Mouse (Mus musculus) CH12.LX (cell line): ENCODE results near the gene C8b. TPM values are rescaled to one million over a fixed set of nuclear protein-coding genes. Genes with fewer than 3 reads are reported as not detected.

Experiments used
- DNase-seq: peaks from one replicate; pipeline ENCODE4 v3.0.0-alpha.2; 2013; ENCODE audit errors: extremely low read depth
- H3K27ac ChIP-seq: 2 replicates; pipeline ENCODE4 v1.5.1; 2012; ENCODE audit warnings: low read depth, mild to moderate bottlenecking, control low read depth, moderate library complexity; ENCODE audit not compliant: insufficient read depth
- H3K27me3 ChIP-seq: replicated peaks from 2 replicates; pipeline ENCODE3; 2012; ENCODE audit warnings: inconsistent platforms
- H3K36me3 ChIP-seq, 2 experiments: replicated peaks in 1 of 2; 2 replicates each; pipeline versions ENCODE3 to v1.6.1; 2012; ENCODE audit warnings: inconsistent platforms in 1 of 2, low read length in 1 of 2, mild to moderate bottlenecking in 1 of 2, mixed read lengths in 1 of 2, moderate library complexity in 1 of 2; ENCODE audit not compliant: control insufficient read depth in 1 of 2, insufficient read depth in 1 of 2
- H3K4me1 ChIP-seq, 2 experiments: 2 replicates each; pipeline ENCODE4 v1.6.1; 2012; ENCODE audit warnings: inconsistent platforms in 1 of 2, moderate library complexity in 1 of 2; ENCODE audit not compliant: insufficient read depth in 2 of 2, control insufficient read depth in 1 of 2
- H3K4me2 ChIP-seq: 2 replicates; pipeline ENCODE4 v1.6.1; 2012; ENCODE audit warnings: low read depth, mild to moderate bottlenecking, control low read depth; ENCODE audit not compliant: poor library complexity, insufficient read depth, severe bottlenecking
- H3K4me3 ChIP-seq, 3 experiments: fragments of 150-350 bp in 1 of 3; sonication (generic) in 1 of 3; replicated peaks in 1 of 3; 2 replicates each; pipeline versions ENCODE3 to v1.5.1; 2011 to 2012; ENCODE audit warnings: low read depth in 2 of 3, low read length in 2 of 3, mild to moderate bottlenecking in 2 of 3, moderate library complexity in 2 of 3, control low read depth in 1 of 3, improper control_type of control experiment in 1 of 3, inconsistent platforms in 1 of 3, mixed read lengths in 1 of 3; ENCODE audit not compliant: poor library complexity in 1 of 3
- H3K79me2 ChIP-seq: replicated peaks from 2 replicates; pipeline ENCODE4 v1.6.1; 2012; ENCODE audit warnings: mild to moderate bottlenecking, moderate library complexity; ENCODE audit not compliant: control insufficient read depth, poor library complexity, insufficient read depth, severe bottlenecking; ENCODE audit errors: extremely low read depth
- H3K9ac ChIP-seq: 2 replicates; pipeline ENCODE4 v1.6.1; 2012; ENCODE audit warnings: low read depth, mild to moderate bottlenecking, control low read depth, moderate library complexity; ENCODE audit not compliant: insufficient read depth
- H3K9me3 ChIP-seq: replicated peaks from 2 replicates; pipeline ENCODE3; 2012; ENCODE audit warnings: low read length, inconsistent platforms, mixed read lengths
- BHLHE40 ChIP-seq: IDR thresholded peaks from 2 replicates; pipeline ENCODE4 v1.6.1; 2011; ENCODE audit warnings: mild to moderate bottlenecking, low read depth, low read length, improper control_type of control experiment
- E2F4 ChIP-seq: IDR thresholded peaks from 2 replicates; pipeline ENCODE4 v1.6.1; 2011; ENCODE audit warnings: low read depth, low read length, improper control_type of control experiment; ENCODE audit not compliant: insufficient replicate concordance
- ETS1 ChIP-seq: conservative IDR thresholded peaks from 2 replicates; pipeline ENCODE4 v1.6.1; 2012; ENCODE audit warnings: low read depth, mild to moderate bottlenecking, inconsistent platforms, low read length, improper control_type of control experiment, moderate library complexity
- HCFC1 ChIP-seq: IDR thresholded peaks from 2 replicates; pipeline ENCODE4 v1.6.1; 2012; ENCODE audit warnings: low read depth, mild to moderate bottlenecking, inconsistent platforms, low read length, improper control_type of control experiment
- IRF4 ChIP-seq: IDR thresholded peaks from 2 replicates; pipeline ENCODE4 v1.6.1; 2014; ENCODE audit warnings: low read depth, mild to moderate bottlenecking, inconsistent platforms, low read length, improper control_type of control experiment
- JUN ChIP-seq: IDR thresholded peaks from 2 replicates; pipeline ENCODE4 v1.6.1; 2011; ENCODE audit warnings: low read depth, mild to moderate bottlenecking, low read length, improper control_type of control experiment, moderate library complexity; ENCODE audit not compliant: insufficient read depth
- JUND ChIP-seq: conservative IDR thresholded peaks from 2 replicates; pipeline ENCODE4 v1.6.1; 2011; ENCODE audit warnings: low read depth, low read length, improper control_type of control experiment
- MAZ ChIP-seq: IDR thresholded peaks from 2 replicates; pipeline ENCODE4 v1.6.1; 2012; ENCODE audit warnings: low read depth, mild to moderate bottlenecking, inconsistent platforms, low read length, improper control_type of control experiment, moderate library complexity
- MEF2A ChIP-seq: IDR thresholded peaks from 2 replicates; pipeline ENCODE4 v1.6.1; 2014; ENCODE audit warnings: low read depth, mild to moderate bottlenecking, inconsistent platforms, low read length, improper control_type of control experiment, borderline replicate concordance
- MXI1 ChIP-seq: IDR thresholded peaks from 2 replicates; pipeline ENCODE4 v1.6.1; 2011; ENCODE audit warnings: mild to moderate bottlenecking, low read depth, low read length, improper control_type of control experiment
- RCOR1 ChIP-seq: conservative IDR thresholded peaks from 2 replicates; pipeline ENCODE4 v1.6.1; 2012; ENCODE audit warnings: low read depth, mild to moderate bottlenecking, inconsistent platforms, low read length, improper control_type of control experiment
- SIN3A ChIP-seq: IDR thresholded peaks from 2 replicates; pipeline ENCODE4 v1.6.1; 2012; ENCODE audit warnings: low read length, improper control_type of control experiment, inconsistent platforms
- TBP ChIP-seq: conservative IDR thresholded peaks from 2 replicates; pipeline ENCODE4 v1.6.1; 2011; ENCODE audit warnings: low read depth, low read length, improper control_type of control experiment
- USF1 ChIP-seq: IDR thresholded peaks from 2 replicates; pipeline ENCODE4 v1.6.1; 2014; ENCODE audit warnings: low read depth, mild to moderate bottlenecking, inconsistent platforms, low read length, improper control_type of control experiment
- USF2 ChIP-seq: conservative IDR thresholded peaks from 2 replicates; pipeline ENCODE4 v1.6.1; 2011; ENCODE audit warnings: low read depth, low read length, improper control_type of control experiment
- ZC3H11A ChIP-seq: IDR thresholded peaks from 2 replicates; pipeline ENCODE4 v1.6.1; 2012; ENCODE audit warnings: low read depth, mild to moderate bottlenecking, inconsistent platforms, low read length, improper control_type of control experiment
- ZKSCAN1 ChIP-seq: IDR thresholded peaks from 2 replicates; pipeline ENCODE4 v1.6.1; 2012; ENCODE audit warnings: low read depth, inconsistent platforms, low read length, improper control_type of control experiment, borderline replicate concordance
- ZMIZ1 ChIP-seq: IDR thresholded peaks from 2 replicates; pipeline ENCODE4 v1.6.1; 2012; ENCODE audit warnings: low read depth, mild to moderate bottlenecking, inconsistent platforms, low read length, improper control_type of control experiment
- dilution Hi-C: fragments of 300-500 bp; cut with MboI; formaldehyde crosslinking; loops from 2 replicates; pipeline ENCODE4 v1.14.3; 2020; ENCODE audit warnings: low sequenced_read_pairs; ENCODE audit not compliant: extremely low pct_unique_long_range_greater_than_20kb, extremely low pct_ligation_motif_present
- in situ Hi-C: fragments of 300-500 bp; cut with MboI; formaldehyde crosslinking; loops from 3 replicates; pipeline ENCODE4 v1.14.3; 2019; ENCODE audit warnings: low sequenced_read_pairs, low pct_ligation_motif_present, low pct_unique_long_range_greater_than_20kb, mixed read lengths
- polyA plus RNA-seq: library from polyadenylated mRNA; unstranded; fragments of >175 nt; gene quantifications from 2 replicates; pipeline ENCODE4 v1.2.1, GENCODE M21; 2012; ENCODE audit warnings: low read depth; ENCODE audit not compliant: insufficient read length
- total RNA-seq, 2 experiments: library from RNA; depleted of rRNA; stranded (reverse); fragments of 300-350 nt in 1 of 2; fragments of >200 nt in 1 of 2; gene quantifications; 2 replicates each; pipeline ENCODE4 v1.2.3; 2012 to 2014

C8b gene
- total and polyA plus RNA-seq, 3 experiments, result 0.13 to 0.23 TPM; not detected in 1

GRCm38 (mm10) chr4:104718973-104719795 is 46.9 kb upstream of the C8b start:
- H3K9me3 ChIP-seq, result peaks cover 40% of the 10 kb centered on the region

GRCm38 (mm10) chr4:104723527-104724045 is 42.5 kb upstream of the C8b start:
- H3K9me3 ChIP-seq, result peaks cover 38% of the 10 kb centered on the region
- in situ Hi-C loops, result no loop called here

More at GRCm38 (mm10) chr4:104718973-104719795, 46.9 kb upstream of the C8b start:
- Histone ChIP-seq H3K27ac (no peak overlapping the region), H3K36me3 (no peaks in the 10 kb centered on the region), H3K27me3 (no peaks in the 10 kb centered on the region), H3K9ac (no peak overlapping the region), H3K4me3 (no peak overlapping the region), H3K4me2 (no peak overlapping the region)
- TF ChIP-seq RCOR1 (no peak), BHLHE40 (no peak), ZC3H11A (no peak), USF2 (no peak), JUND (no peak), ZKSCAN1 (no peak), IRF4 (no peak)
- TF ChIP-seq, all 38 proteins: peak for 0
- H3K4me1 ChIP-seq, result peaks cover 0 to 5% of the 10 kb centered on the region in 2 experiments; a peak in 1 of 4 replicates
- no peak for DNase-seq
- no peaks in the 10 kb centered on the region for H3K79me2 ChIP-seq
- dilution Hi-C loops (no loop called here), in situ Hi-C loops (no loop called here)

More at GRCm38 (mm10) chr4:104723527-104724045, 42.5 kb upstream of the C8b start:
- Histone ChIP-seq H3K4me1 (no peaks in the 10 kb centered on the region), H3K27ac (no peak overlapping the region), H3K9ac (no peak overlapping the region), H3K4me2 (no peak overlapping the region), H3K4me3 (no peak overlapping the region), H3K79me2 (no peaks in the 10 kb centered on the region), H3K27me3 (no peaks in the 10 kb centered on the region), H3K36me3 (no peaks in the 10 kb centered on the region)
- no peak for DNase-seq
- no peak for TF ChIP-seq SIN3A
- TF ChIP-seq MXI1, result no peak
- TF ChIP-seq E2F4, result no peak
- no peak for TF ChIP-seq JUND
- TF ChIP-seq MEF2A, result no peak
- no peak for TF ChIP-seq ETS1
- TF ChIP-seq RCOR1, result no peak
- TF ChIP-seq ZC3H11A, result no peak
- no peak for TF ChIP-seq MAZ
- TF ChIP-seq JUN, result no peak
- TF ChIP-seq TBP, result no peak
- no peak for TF ChIP-seq ZMIZ1
- no peak for TF ChIP-seq USF1
- no peak for TF ChIP-seq IRF4
- TF ChIP-seq USF2, result no peak
- TF ChIP-seq HCFC1, result no peak
- dilution Hi-C loops, result no loop called here
